Mouse (Mus musculus) neural tube, embryonic 11.5 days (tissue): ENCODE data around the gene Ift43. TPM values are rescaled to one million over a fixed set of nuclear protein-coding genes. Genes with fewer than 3 reads are reported as not detected.
A peak's percentile ranks its signal among the peaks of the same experiment; 100 is the strongest.

Experiments
- ATAC-seq: fragments of 200-750 bp; cut with Nextera tagmentation; 2 replicates; pipeline ENCODE4 v1.8.0; 2017; ENCODE audit warnings: moderate number of reproducible peaks, mild to moderate bottlenecking, moderate TSS enrichment, moderate library complexity; ENCODE audit not compliant: insufficient read depth, low FRiP score, low TSS enrichment
- DNase-seq: peaks from one replicate; pipeline ENCODE4 v3.0.0-alpha.2; 2015; ENCODE audit warnings: low spot score
- H3K27ac ChIP-seq: fragments of 300-500 bp; sonication (generic); 2 replicates; pipeline ENCODE4 v1.5.1; 2014; ENCODE audit warnings: low read depth, mild to moderate bottlenecking, low read length
- H3K27me3 ChIP-seq: fragments of 300-500 bp; sonication (generic); 2 replicates; pipeline ENCODE4 v1.6.1; 2014; ENCODE audit warnings: mild to moderate bottlenecking, low read length, mixed read lengths; ENCODE audit not compliant: control insufficient read depth, insufficient read depth
- H3K36me3 ChIP-seq: fragments of 300-500 bp; sonication (generic); 2 replicates; pipeline ENCODE4 v1.6.1; 2014; ENCODE audit warnings: mild to moderate bottlenecking, low read length, moderate library complexity, mixed read lengths; ENCODE audit not compliant: control insufficient read depth, insufficient read depth
- H3K4me1 ChIP-seq: fragments of 300-500 bp; sonication (generic); 2 replicates; pipeline ENCODE4 v1.6.1; 2014; ENCODE audit warnings: low read length, mixed read lengths; ENCODE audit not compliant: control insufficient read depth, insufficient read depth
- H3K4me2 ChIP-seq: fragments of 300-500 bp; sonication (generic); 2 replicates; pipeline ENCODE4 v1.6.1; 2014; ENCODE audit warnings: low read depth, mild to moderate bottlenecking, moderate library complexity
- H3K4me3 ChIP-seq: fragments of 300-500 bp; sonication (generic); 2 replicates; pipeline ENCODE4 v1.5.1; 2014; ENCODE audit warnings: low read depth, low read length
- H3K9ac ChIP-seq: fragments of 300-500 bp; sonication (generic); 2 replicates; pipeline ENCODE4 v1.6.1; 2014; ENCODE audit warnings: mild to moderate bottlenecking, low read length
- H3K9me3 ChIP-seq: fragments of 300-500 bp; sonication (generic); 2 replicates; pipeline ENCODE4 v1.6.1; 2016; ENCODE audit warnings: low read length; ENCODE audit not compliant: control insufficient read depth
- WGBS: fragments of 180-500 bp; shearing (Covaris S2); extraction: QIAGEN DNeasy Blood & Tissue Kit; methylation state at CpG from one replicate; pipeline ENCODE4 v1.1.7; 2014; 5-methylcytosine and 5-hydroxymethylcytosine counted together
- polyA plus RNA-seq: library from polyadenylated mRNA; unstranded; fragments of >200 nt; fragmentation: Nextera tagmentation; extraction: Ambion mirVana; gene quantifications from 2 replicates; pipeline ENCODE4 v1.2.1, GENCODE M21; 2014

Gene Ift43
- polyA plus RNA-seq, 1 experiment from 2014 or later: 88.1 TPM

DNA sequence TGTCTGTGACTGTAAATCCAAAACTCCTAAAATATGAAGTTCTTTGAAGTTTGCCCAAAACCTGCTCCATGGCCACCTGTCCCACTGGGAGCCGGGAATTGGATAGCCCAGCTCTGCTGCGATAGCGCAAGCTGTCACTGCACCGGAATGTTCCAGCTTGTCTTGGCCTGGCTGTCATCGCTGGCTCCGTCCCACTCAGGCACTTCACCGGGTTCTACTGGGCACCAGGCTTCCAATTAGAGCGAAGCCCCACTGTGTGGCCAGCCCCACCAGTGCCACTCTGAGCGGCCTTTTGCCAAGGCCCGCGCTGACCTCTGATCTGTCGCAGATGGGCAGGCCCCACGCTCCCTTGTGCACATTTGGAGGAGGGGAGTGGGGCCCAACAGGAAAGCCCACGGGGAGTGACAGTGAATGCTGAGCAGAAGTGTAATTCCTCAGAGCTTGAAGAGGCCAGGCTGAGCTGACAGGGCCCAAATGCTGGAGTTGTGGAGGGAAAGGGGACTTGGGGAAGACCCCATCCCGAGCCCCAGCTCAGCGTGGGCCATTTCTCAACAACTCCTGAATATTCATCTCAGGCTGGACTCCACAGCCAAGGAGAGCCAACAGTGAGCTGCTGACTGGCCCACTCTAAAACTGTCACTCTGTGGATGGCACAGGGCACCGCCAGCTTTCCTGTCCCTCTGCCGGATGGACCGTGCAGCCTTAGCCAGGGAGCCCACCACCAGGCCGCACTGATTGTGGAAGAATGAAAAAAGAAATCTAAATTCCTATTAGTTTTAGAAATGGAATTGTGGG, 76.5 kb downstream of the Ift43 start:
- no peak overlapping the region for H3K9ac ChIP-seq
- no peak overlapping the region for H3K4me2 ChIP-seq
- no peak for DNase-seq
- ATAC-seq: no peak
- no peak overlapping the region for H3K4me3 ChIP-seq
- no peaks in the 10 kb centered on the region for H3K9me3 ChIP-seq
- WGBS: 80% methylated on average over 20 of the region's 20 CpGs
- no peaks in the 10 kb centered on the region for H3K36me3 ChIP-seq
- no peak overlapping the region for H3K27ac ChIP-seq
- peaks cover 15% of the 10 kb centered on the region for H3K4me1 ChIP-seq
- H3K27me3 ChIP-seq: no peaks in the 10 kb centered on the region

DNA sequence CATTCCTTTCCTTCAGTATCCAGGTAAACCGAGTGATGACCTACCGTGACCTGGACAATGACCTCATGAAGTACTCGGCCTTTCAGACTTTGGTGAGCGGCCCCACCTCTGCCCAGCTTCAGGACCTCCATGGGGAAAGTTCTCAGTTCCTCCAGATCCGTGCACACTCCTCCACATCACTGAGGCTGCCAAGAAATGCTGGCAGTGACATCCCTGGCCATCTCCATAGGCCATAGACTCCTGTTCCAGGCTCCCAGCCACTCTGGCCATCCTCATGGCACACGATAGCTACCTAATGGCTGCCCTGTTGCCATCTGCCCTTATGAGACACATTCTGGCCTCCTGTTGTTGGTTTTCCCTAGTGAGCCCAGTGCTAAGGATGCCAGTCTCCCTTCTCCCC, 79.1 kb downstream of the Ift43 start:
- ATAC-seq (no peak), DNase-seq (no peak)
- 94% methylated on average over 6 of the region's 6 CpGs for WGBS
- no peak overlapping the region for H3K4me3 ChIP-seq
- no peak overlapping the region for H3K27ac ChIP-seq
- no peaks in the 10 kb centered on the region for H3K27me3 ChIP-seq
- no peak overlapping the region for H3K9ac ChIP-seq
- H3K9me3 ChIP-seq: no peaks in the 10 kb centered on the region
- no peaks in the 10 kb centered on the region for H3K36me3 ChIP-seq
- H3K4me1 ChIP-seq: peaks cover 15% of the 10 kb centered on the region
- H3K4me2 ChIP-seq: no peak overlapping the region

DNA sequence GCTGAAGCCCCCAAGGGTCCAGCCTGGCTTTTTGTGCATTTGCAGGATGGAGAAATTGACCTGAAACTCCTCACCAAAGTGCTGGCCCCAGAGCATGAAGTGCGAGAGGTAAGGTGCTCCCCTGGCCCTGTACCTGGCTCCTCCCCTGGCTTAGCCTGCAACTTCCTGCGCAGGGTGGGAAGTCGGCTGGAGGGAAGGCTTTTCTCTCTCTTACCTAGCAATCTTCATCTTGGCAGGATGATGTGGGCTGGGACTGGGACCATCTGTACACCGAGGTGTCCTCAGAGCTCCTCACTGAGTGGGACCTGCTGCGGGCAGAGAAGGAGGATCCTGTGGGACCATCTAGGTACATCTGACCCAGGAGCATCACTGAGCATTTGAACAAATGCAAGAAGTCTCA, 79.6 kb downstream of the Ift43 start:
- Histone ChIP-seq H3K9me3 (no peaks in the 10 kb centered on the region), H3K4me1 (peaks cover 15% of the 10 kb centered on the region), H3K27me3 (no peaks in the 10 kb centered on the region), H3K4me3 (no peak overlapping the region), H3K9ac (no peak overlapping the region), H3K36me3 (no peaks in the 10 kb centered on the region), H3K4me2 (no peak overlapping the region), H3K27ac (no peak overlapping the region)
- no peak for DNase-seq
- no peak for ATAC-seq
- 94% methylated on average over 5 of the region's 5 CpGs for WGBS

DNA sequence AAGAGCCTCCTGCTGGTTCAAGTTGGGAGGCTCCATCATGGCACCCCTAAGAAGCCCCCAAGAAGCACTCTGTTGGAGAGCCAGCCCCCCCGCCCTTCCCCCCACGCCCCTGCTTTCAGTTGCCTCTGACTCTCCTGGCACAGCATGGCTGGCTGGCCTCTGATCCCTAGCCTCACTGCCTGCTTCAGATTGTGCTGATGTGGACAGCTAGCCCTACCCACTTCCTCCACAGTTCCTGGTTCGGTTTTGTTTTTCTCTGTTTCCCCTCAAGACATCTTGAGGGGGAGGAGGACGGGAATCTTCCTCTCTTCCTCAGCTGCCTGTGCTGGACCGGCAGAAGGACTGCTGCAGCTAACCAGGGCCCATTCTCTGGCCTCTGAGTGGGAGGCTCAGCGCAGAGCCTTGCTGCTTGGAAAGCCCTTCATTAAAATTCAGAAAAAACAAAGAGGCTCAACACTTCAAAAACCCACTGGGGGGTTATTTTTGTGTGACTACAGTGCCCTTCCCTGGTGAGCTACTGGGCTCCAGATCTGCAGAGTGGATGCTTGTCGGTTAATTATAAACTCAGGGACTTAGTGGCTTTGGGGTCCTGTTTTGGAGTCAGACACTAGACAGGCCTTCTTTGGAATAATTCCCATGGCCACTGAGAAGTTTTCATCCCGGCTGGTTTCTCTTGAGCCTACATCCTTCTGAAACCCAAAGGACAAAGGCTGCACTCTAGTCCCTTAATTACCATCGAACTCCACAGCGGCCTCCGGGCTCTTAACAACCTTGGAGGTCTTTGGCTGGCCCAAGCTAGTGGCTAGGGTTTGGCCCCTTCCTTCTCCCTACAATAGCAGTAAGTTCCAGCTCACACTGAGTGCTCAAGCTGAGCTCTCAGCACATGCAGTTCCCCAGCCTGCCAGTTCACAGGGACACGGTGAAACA, 80.8 kb downstream of the Ift43 start:
- no peak for ATAC-seq
- H3K4me1 ChIP-seq: peaks cover 19% of the 10 kb centered on the region

DNA sequence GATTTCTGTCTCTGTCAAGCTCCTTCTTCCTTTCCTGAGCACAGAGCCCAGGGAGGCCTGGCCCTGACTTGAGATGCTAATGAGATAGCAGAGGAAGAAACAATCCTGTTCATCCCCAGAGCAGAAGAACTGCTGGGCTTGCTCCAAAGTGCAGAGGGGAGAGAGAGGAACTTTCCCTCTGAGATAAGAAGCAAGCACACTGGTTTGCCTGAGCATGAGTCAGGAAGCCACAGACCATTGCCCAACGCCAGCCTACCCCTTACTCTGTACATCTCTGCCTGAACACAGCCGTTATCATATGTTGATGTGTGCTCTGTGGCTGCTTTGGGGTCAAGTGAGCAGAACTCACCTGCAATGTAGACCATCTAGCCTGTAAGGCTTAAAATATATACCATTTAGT, 83.9 kb downstream of the Ift43 start:
- no peak overlapping the region for H3K27ac ChIP-seq
- no peaks in the 10 kb centered on the region for H3K9me3 ChIP-seq
- ATAC-seq (no peak), DNase-seq (no peak)
- peaks cover 14% of the 10 kb centered on the region for H3K4me1 ChIP-seq
- H3K4me2 ChIP-seq: no peak overlapping the region
- H3K9ac ChIP-seq: no peak overlapping the region
- H3K36me3 ChIP-seq: no peaks in the 10 kb centered on the region
- H3K4me3 ChIP-seq: no peak overlapping the region
- WGBS: 58% methylated on average over 2 of the region's 2 CpGs
- no peaks in the 10 kb centered on the region for H3K27me3 ChIP-seq

More for the DNA sequence above, 80.8 kb downstream of the Ift43 start:
- Histone ChIP-seq H3K4me2 (no peak overlapping the region), H3K9ac (no peak overlapping the region), H3K27ac (no peak overlapping the region), H3K9me3 (no peaks in the 10 kb centered on the region), H3K27me3 (no peaks in the 10 kb centered on the region), H3K4me3 (no peak overlapping the region), H3K36me3 (no peaks in the 10 kb centered on the region)
- no peak for DNase-seq
- 12% methylated on average over 12 of the region's 12 CpGs for WGBS

DNA sequence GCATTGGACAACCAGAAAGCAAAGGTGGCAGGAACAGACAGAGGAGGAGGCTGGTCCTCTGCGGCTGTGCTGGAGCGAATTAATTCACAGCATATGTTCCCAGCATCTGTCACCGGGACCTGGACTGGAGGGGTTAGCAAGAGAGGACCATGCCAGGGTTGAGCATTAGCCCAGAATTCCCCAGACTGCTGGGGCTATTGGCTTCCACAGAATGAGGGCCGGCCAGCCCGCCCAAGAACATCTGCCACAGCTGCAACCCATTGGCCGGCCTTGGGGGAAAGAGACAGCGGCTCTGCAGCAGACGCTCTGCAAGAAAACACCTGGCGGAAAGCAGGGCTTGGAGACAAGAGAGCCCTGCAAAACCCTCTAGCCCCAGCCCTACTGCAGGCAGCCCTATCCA, 84.7 kb downstream of the Ift43 start:
- no peak overlapping the region for H3K27ac ChIP-seq
- H3K9ac ChIP-seq: no peak overlapping the region
- no peak overlapping the region for H3K4me2 ChIP-seq
- H3K4me1 ChIP-seq: peaks cover 14% of the 10 kb centered on the region
- no peaks in the 10 kb centered on the region for H3K9me3 ChIP-seq
- no peaks in the 10 kb centered on the region for H3K36me3 ChIP-seq
- DNase-seq: peak; percentile 58
- no peak overlapping the region for H3K4me3 ChIP-seq
- 39% methylated on average over 9 of the region's 9 CpGs for WGBS
- H3K27me3 ChIP-seq: no peaks in the 10 kb centered on the region
- ATAC-seq: 0 out of 2 replicates have a peak, but pooled peaks have one; percentile 38

- 33% methylated on average over 1 of the region's 1 CpGs for WGBS
- H3K9ac ChIP-seq: no peak overlapping the region
- no peak for ATAC-seq
- H3K4me2 ChIP-seq: no peak overlapping the region
- no peak overlapping the region for H3K4me3 ChIP-seq
- no peaks in the 10 kb centered on the region for H3K27me3 ChIP-seq
- no peak overlapping the region for H3K27ac ChIP-seq
- H3K36me3 ChIP-seq: no peaks in the 10 kb centered on the region
- H3K9me3 ChIP-seq: no peaks in the 10 kb centered on the region
- DNase-seq: no peak
- H3K4me1 ChIP-seq: peaks cover 4% of the 10 kb centered on the region; the same call in 1 of the 2 replicates
Observed at GRCm38 (mm10) chr12:86168712-86169111, 86.4 kb downstream of the Ift43 start.

DNA sequence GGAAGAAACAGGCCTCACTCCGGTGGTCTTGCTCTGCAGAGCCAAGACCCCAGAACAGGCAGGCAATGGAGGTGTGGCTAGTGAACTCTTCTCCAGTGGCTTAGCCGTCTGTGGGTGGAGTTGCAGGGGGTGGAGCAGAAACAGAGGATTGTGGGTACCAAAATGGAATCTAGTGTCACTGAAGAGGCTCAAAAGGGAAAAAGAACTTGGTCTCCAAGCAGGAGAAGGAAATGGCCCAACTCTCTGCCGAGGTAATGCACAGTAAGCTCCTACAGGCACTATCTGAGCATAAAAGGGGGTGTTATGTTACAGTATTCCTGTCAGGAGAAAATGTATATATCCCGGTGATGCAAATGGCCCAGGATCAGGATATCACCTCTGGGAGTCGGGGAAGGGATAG, 86.9 kb downstream of the Ift43 start:
- H3K4me1 ChIP-seq: peaks cover 4% of the 10 kb centered on the region; the same call in 1 of the 2 replicates
- WGBS: 79% methylated on average over 5 of the region's 5 CpGs
- no peak overlapping the region for H3K4me3 ChIP-seq
- DNase-seq (no peak), ATAC-seq (no peak)
- H3K27ac ChIP-seq: no peak overlapping the region
- H3K27me3 ChIP-seq: no peaks in the 10 kb centered on the region
- no peak overlapping the region for H3K9ac ChIP-seq
- H3K9me3 ChIP-seq: no peaks in the 10 kb centered on the region
- no peak overlapping the region for H3K4me2 ChIP-seq
- H3K36me3 ChIP-seq: no peaks in the 10 kb centered on the region
